Mouse (Mus musculus) thymus, adult 2 months (tissue): ENCODE data around the gene Lpgat1.

Experiments
- CTCF ChIP-seq: fragments of 200-500 bp; IDR thresholded peaks from 2 replicates; pipeline ENCODE4 v1.5.1; 2012; ENCODE audit warnings: mild to moderate bottlenecking, control low read depth, low read length, moderate library complexity, borderline replicate concordance; ENCODE audit not compliant: control insufficient read depth, poor library complexity, insufficient read depth; ENCODE audit errors: extremely low read depth
- POLR2A ChIP-seq: fragments of 200-500 bp; IDR thresholded peaks from 2 replicates; pipeline ENCODE4 v1.6.1; 2012; ENCODE audit warnings: mild to moderate bottlenecking, low read length, control low read depth, moderate library complexity; ENCODE audit not compliant: control insufficient read depth, poor library complexity, insufficient read depth; ENCODE audit errors: extremely low read depth

DNA sequence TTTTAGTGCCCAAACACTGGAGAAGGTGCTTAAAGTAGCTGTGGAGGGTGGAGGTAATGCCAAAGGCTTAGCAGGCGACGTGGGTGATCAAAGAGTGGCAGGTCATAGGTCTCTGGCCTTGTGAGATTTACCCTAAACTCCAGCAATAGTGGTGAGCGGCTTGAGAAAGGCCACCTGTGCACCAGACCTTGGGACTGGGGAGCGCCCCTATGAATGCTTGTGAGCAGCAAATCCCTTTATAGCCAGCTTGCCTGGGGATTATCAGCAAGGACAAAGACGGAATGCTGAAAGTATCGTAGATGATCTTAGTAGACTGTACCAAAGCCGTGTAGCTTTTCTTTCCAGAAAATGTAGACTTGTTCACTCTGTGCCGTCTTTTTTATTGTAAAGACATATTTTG lies 59.9 kb downstream of the Lpgat1 start:
- TF ChIP-seq CTCF: no peak
- no peak for TF ChIP-seq POLR2A
